Mouse (Mus musculus) neural tube, embryonic 14.5 days (tissue): ENCODE results near the gene Sufu. TPM values are rescaled to one million over a fixed set of nuclear protein-coding genes. Genes with fewer than 3 reads are reported as not detected.

Experiments used
- ATAC-seq: fragments of 200-750 bp; cut with Nextera tagmentation; 2 replicates; pipeline ENCODE4 v1.8.0; 2017; ENCODE audit warnings: low read depth, mild to moderate bottlenecking, moderate TSS enrichment, moderate library complexity
- H3K27ac ChIP-seq: fragments of 300-500 bp; sonication (generic); 2 replicates; pipeline ENCODE4 v1.5.1; 2014; ENCODE audit warnings: low read depth, mild to moderate bottlenecking, control low read depth, low read length, moderate library complexity, mixed read lengths
- H3K27me3 ChIP-seq: fragments of 300-500 bp; sonication (generic); 2 replicates; pipeline ENCODE4 v1.6.1; 2014; ENCODE audit warnings: low read length; ENCODE audit not compliant: control insufficient read depth, insufficient read depth
- H3K36me3 ChIP-seq: fragments of 300-500 bp; sonication (generic); 2 replicates; pipeline ENCODE4 v1.6.1; 2014; ENCODE audit warnings: low read length, mixed read lengths; ENCODE audit not compliant: control insufficient read depth, insufficient read depth
- H3K4me1 ChIP-seq: fragments of 300-500 bp; sonication (generic); 2 replicates; pipeline ENCODE4 v1.6.1; 2014; ENCODE audit warnings: low read length; ENCODE audit not compliant: control insufficient read depth, insufficient read depth
- H3K4me2 ChIP-seq: fragments of 300-500 bp; sonication (generic); 2 replicates; pipeline ENCODE4 v1.6.1; 2014; ENCODE audit warnings: mild to moderate bottlenecking, low read depth, low read length, control low read depth
- H3K4me3 ChIP-seq: fragments of 300-500 bp; sonication (generic); 2 replicates; pipeline ENCODE4 v1.5.1; 2014; ENCODE audit warnings: low read depth, low read length, control low read depth, mixed read lengths
- H3K9ac ChIP-seq: fragments of 300-500 bp; sonication (generic); replicated peaks from 2 replicates; pipeline ENCODE4 v1.6.1; 2014; ENCODE audit warnings: low read depth, mild to moderate bottlenecking, control low read depth, low read length, mixed read lengths
- H3K9me3 ChIP-seq: fragments of 300-500 bp; sonication (generic); 2 replicates; pipeline ENCODE4 v1.6.1; 2016; ENCODE audit warnings: low read length; ENCODE audit not compliant: control insufficient read depth
- WGBS: fragments of 180-500 bp; shearing (Covaris S2); extraction: QIAGEN DNeasy Blood & Tissue Kit; methylation state at CpG from one replicate; pipeline ENCODE4 v1.1.7; 2014; 5-methylcytosine and 5-hydroxymethylcytosine counted together
- polyA plus RNA-seq: library from polyadenylated mRNA; unstranded; fragments of >200 nt; fragmentation: Nextera tagmentation; extraction: Ambion mirVana; gene quantifications from 2 replicates; pipeline ENCODE4 v1.2.1, GENCODE M21; 2014

Sufu gene
- polyA plus RNA-seq, 1 experiment from 2014 or later: 20.2 TPM

DNA sequence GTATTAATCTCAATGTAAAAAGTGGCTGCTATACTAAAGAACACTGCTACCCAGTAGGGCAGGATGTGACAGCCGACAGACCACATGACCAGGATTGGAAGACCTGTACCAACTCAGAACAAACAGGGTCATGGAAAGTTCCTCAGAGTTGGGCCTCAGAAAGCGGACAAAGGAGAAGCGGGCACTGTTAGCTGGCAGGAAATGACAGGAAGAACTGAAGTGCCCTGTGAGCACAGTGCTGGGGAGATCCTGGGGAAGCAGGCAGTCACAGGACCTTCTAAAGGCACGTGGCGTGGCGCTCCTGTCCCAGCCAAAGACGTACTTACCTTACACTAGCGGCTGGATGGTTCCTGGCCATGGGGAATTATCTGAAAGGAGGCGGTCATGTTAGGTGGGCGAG lies 114.6 kb downstream of the Sufu start:
- 88% methylated on average over 10 of the region's 10 CpGs for WGBS
- ATAC-seq: no peak
- peaks cover 41% of the 10 kb centered on the region for H3K4me1 ChIP-seq
- peaks cover 52% of the 10 kb centered on the region for H3K36me3 ChIP-seq
- H3K9me3 ChIP-seq: no peaks in the 10 kb centered on the region
- no peak overlapping the region for H3K27ac ChIP-seq
- no peak overlapping the region for H3K9ac ChIP-seq
- H3K4me3 ChIP-seq: no peak overlapping the region
- H3K27me3 ChIP-seq: no peaks in the 10 kb centered on the region
- no peak overlapping the region for H3K4me2 ChIP-seq

- Histone ChIP-seq H3K4me2 (no peak overlapping the region), H3K27ac (no peak overlapping the region), H3K27me3 (no peaks in the 10 kb centered on the region), H3K9ac (no peak overlapping the region), H3K9me3 (no peaks in the 10 kb centered on the region), H3K36me3 (peaks cover 46% of the 10 kb centered on the region), H3K4me1 (peaks cover 22% of the 10 kb centered on the region), H3K4me3 (no peak overlapping the region)
- 81% methylated on average over 12 of the region's 12 CpGs for WGBS
- no peak for ATAC-seq
These were observed 117.7 kb downstream of the Sufu start for GRCm38 (mm10) chr19:46514387-46514786.

- Histone ChIP-seq H3K4me3 (no peak overlapping the region), H3K27ac (no peak overlapping the region), H3K36me3 (peaks cover 46% of the 10 kb centered on the region), H3K4me1 (peaks cover 13% of the 10 kb centered on the region), H3K9me3 (no peaks in the 10 kb centered on the region), H3K9ac (no peak overlapping the region), H3K27me3 (no peaks in the 10 kb centered on the region), H3K4me2 (no peak overlapping the region)
- 93% methylated on average over 23 of the region's 24 CpGs for WGBS
- no peak for ATAC-seq
These were observed 118.7 kb downstream of the Sufu start for GRCm38 (mm10) chr19:46515287-46515821.

GRCm38 (mm10) chr19:46516667-46517528 lies 120.2 kb downstream of the Sufu start:
- Histone ChIP-seq H3K9ac (no peak overlapping the region), H3K4me2 (no peak overlapping the region), H3K4me3 (no peak overlapping the region), H3K36me3 (peaks cover 37% of the 10 kb centered on the region), H3K9me3 (no peaks in the 10 kb centered on the region), H3K27ac (no peak overlapping the region), H3K4me1 (peaks cover 13% of the 10 kb centered on the region), H3K27me3 (no peaks in the 10 kb centered on the region)
- WGBS: 53% methylated on average over 3 of the region's 3 CpGs
- ATAC-seq: no peak

DNA sequence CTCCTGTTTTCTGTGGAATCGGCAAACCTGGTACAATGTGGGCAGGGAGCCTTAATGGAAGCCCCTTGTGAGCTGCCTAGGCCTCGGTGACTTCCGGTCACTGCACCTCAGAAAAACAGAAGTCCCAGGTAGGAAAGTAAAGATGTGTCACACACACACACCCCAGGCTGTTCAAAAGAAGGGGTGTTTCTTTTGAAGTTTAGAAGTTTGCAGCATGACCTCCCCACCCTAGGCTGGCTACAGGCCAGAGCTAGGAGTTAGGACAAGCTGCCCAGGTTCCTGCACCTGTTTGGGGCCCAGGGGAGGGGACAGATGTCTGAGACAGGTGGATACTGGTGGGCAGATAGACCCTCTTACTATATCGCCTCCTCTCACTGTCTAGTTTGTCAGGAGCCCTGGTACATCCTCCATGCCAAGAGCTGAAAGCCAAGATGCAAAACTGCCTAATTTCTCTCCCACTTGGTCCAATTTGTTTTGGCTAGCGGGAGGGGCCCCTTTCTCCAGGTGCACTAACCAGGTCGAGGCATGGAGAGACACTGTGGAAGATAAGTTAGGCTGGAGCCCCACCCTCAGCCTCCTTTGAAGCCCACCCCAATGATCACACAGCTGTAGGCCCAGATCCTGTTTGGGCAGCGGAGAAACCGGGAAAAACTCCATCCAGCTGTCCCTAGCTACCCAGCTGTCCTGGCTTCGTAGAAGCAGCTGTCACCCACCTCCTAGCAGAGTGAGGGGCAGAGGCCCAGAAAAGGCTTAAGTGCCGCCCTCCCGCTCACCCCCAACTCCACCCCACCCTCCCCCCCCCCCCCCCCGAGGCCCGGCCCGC lies 121.0 kb downstream of the Sufu start:
- no peaks in the 10 kb centered on the region for H3K9me3 ChIP-seq
- peaks cover 31% of the 10 kb centered on the region for H3K36me3 ChIP-seq
- H3K4me2 ChIP-seq: no peak overlapping the region
- 0 out of 2 replicates have a peak overlapping the region, but pooled peaks have one; percentile 44 for H3K27ac ChIP-seq
- H3K4me1 ChIP-seq: peaks cover 13% of the 10 kb centered on the region
- ATAC-seq: peak; percentile 32; the same call in 1 of the 2 replicates
- H3K4me3 ChIP-seq: no peak overlapping the region
- H3K27me3 ChIP-seq: no peaks in the 10 kb centered on the region
- WGBS: 28% methylated on average over 11 of the region's 14 CpGs
- peak overlapping the region; percentile 46 for H3K9ac ChIP-seq

GRCm38 (mm10) chr19:46518352-46518787 lies 121.7 kb downstream of the Sufu start:
- WGBS: under 1% methylated on average over 13 of the region's 13 CpGs
- Histone ChIP-seq H3K36me3 (peaks cover 25% of the 10 kb centered on the region), H3K27me3 (no peaks in the 10 kb centered on the region), H3K9me3 (no peaks in the 10 kb centered on the region), H3K4me2 (peak overlapping the region; percentile 23; the same call in 1 of the 2 replicates), H3K9ac (peak overlapping the region; percentile 46), H3K27ac (no peak overlapping the region), H3K4me1 (peaks cover 20% of the 10 kb centered on the region), H3K4me3 (no peak overlapping the region)
- ATAC-seq: peak; percentile 71

- Histone ChIP-seq H3K4me3 (no peak overlapping the region), H3K9me3 (no peaks in the 10 kb centered on the region), H3K27ac (no peak overlapping the region), H3K4me1 (peaks cover 26% of the 10 kb centered on the region), H3K4me2 (peak overlapping the region; percentile 23; the same call in 1 of the 2 replicates), H3K27me3 (no peaks in the 10 kb centered on the region), H3K36me3 (peaks cover 18% of the 10 kb centered on the region), H3K9ac (no peak overlapping the region; the same call in 1 of the 2 replicates)
- WGBS: 14% methylated on average over 5 of the region's 5 CpGs
- ATAC-seq: peak; percentile 4; the same call in 1 of the 2 replicates
These were observed 122.3 kb downstream of the Sufu start for GRCm38 (mm10) chr19:46518828-46519621.

DNA sequence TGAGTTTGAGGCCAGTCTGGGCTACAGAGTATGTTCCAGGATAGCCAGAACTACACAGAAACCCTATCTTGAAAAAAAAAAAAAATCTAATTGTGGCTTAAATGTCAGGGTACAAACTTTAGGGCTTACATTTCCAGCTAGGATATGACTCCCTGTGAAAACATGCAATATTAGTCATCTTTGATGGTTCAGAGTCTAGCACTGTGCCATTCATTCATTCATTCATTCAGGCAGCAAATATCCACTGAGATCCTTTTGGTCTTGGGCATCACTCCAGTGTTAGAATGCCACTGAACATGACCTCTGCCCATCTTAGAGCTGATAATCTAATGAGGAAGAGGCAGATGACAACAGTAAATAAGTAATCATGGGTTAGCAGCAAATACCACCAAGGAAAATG lies 125.0 kb downstream of the Sufu start:
- H3K9me3 ChIP-seq: no peaks in the 10 kb centered on the region
- no peak overlapping the region for H3K4me3 ChIP-seq
- no peaks in the 10 kb centered on the region; the same call in 1 of the 2 replicates for H3K36me3 ChIP-seq
- H3K27ac ChIP-seq: no peak overlapping the region
- no peaks in the 10 kb centered on the region for H3K27me3 ChIP-seq
- no peak overlapping the region for H3K4me2 ChIP-seq
- H3K4me1 ChIP-seq: peaks cover 51% of the 10 kb centered on the region
- H3K9ac ChIP-seq: no peak overlapping the region
- no peak for ATAC-seq
